Mouse (Mus musculus): ENCODE measurements around the gene Gm20773. TPM values are rescaled to one million over a fixed set of nuclear protein-coding genes. Genes with fewer than 3 reads are reported as not detected.
"Not testable (repeated sequence)": the region's sequence is repeated elsewhere in the genome, so short reads cannot be mapped to it uniquely, and the experiment has no call there.

Gene Gm20773
- not detected in 2 replicates for polyA plus RNA-seq (2016; fragmentation: Nextera tagmentation; extraction: Ambion mirVana)

DNA sequence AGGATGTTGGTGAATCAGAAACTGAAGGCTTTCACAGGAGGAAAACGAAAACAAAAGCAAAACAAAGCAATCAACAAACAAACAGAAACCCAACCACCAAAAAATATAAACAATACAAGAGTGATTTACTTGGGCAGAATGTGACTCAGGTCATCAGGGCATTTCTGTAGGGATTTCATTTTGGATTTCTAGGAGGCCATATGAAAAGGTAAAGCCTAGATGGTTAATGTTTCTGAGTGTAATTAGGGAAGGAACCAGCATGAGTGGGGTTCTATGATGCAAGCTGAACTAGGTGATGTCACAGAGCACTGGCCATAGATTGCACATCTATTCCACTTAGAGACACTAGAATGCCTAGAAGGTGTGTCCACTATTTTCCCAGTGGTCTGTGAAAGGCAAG is at the start of gene Gm20773:
TSS of gene Gm20773 (plus strand) at position 301 of the 400 bp plus-strand sequence.
- not testable (repeated sequence) for H3K4me1 ChIP-seq; H3K36me3 ChIP-seq; H3K4me3 ChIP-seq; DNase-seq (ENCODE audit: low spot score); H3K27me3 ChIP-seq (ENCODE audit: insufficient read depth, poor library complexity, severe bottlenecking); H3K27ac ChIP-seq; H3K9me3 ChIP-seq
- no CpG with 5 or more reads among the region's 1 CpGs for WGBS

DNA sequence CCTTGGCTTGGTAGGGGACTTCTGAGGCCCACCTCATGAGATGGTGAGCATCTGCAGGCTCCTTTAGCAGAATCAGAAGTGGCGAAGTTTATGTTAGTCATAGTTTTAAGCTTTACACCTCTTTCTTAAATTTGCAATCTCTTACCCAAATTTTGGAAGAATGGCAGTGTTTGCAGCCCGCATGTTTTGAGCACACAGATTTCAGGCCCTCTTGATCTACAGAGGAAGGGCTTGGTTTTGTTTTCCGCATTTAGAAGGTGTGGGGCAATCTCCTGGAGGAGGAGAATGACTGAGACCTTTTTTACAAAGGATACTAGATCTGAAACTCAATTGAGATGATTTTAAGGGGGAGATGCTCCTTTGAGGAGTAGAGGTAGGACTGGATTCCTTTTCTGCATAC is 28.3 kb upstream of the Gm20773 start, which contains the start of gene Gm21866:
TSS of gene Gm21866 (minus strand) at position 101 of the 400 bp plus-strand sequence.
- not testable (repeated sequence) for H3K27ac ChIP-seq; H3K4me1 ChIP-seq; H3K36me3 ChIP-seq; DNase-seq (ENCODE audit: low spot score); H3K9me3 ChIP-seq; H3K27me3 ChIP-seq (ENCODE audit: insufficient read depth, poor library complexity, severe bottlenecking); H3K4me3 ChIP-seq
- 83% methylated on average over 1 of the region's 3 CpGs for WGBS

Other genes with a start within 250 kb of the Gm20773 start
- not detected in 2 replicates for gene Gm21440, start 241.6 kb upstream of the Gm20773 start, polyA plus RNA-seq (2016; fragmentation: Nextera tagmentation; extraction: Ambion mirVana)
- not detected in 2 replicates for gene Gm21454, start 241.6 kb upstream of the Gm20773 start, polyA plus RNA-seq (2016; fragmentation: Nextera tagmentation; extraction: Ambion mirVana)
- gene Gm21725, start 145.0 kb upstream of the Gm20773 start, polyA plus RNA-seq (2016; fragmentation: Nextera tagmentation; extraction: Ambion mirVana), result not detected in 2 replicates
- not detected in 2 replicates for gene Gm21866, start 28.4 kb upstream of the Gm20773 start, polyA plus RNA-seq (2016; fragmentation: Nextera tagmentation; extraction: Ambion mirVana)